Mouse (Mus musculus) testis, postnatal 14 days (tissue): ENCODE results near the gene Ccpg1os.

Experiments used
- DNase-seq: peaks from one replicate; pipeline ENCODE4 v3.0.0; 2021; ENCODE audit warnings: low spot score

Ccpg1os gene

GRCm38 (mm10) chr9:72985250-72986220 is at the start of gene Ccpg1os, which contains the start of gene Ccpg1:
TSS of gene Ccpg1os (minus strand) at chr9:72985382.
TSS of gene Ccpg1 (plus strand) at chr9:72985429.
- peak; percentile 98 for DNase-seq

GRCm38 (mm10) chr9:73033406-73033805 is 48.2 kb upstream of the Ccpg1os start:
- no peak for DNase-seq

- no peak for DNase-seq
Measured at GRCm38 (mm10) chr9:73031421-73031820, 46.2 kb upstream of the Ccpg1os start.

GRCm38 (mm10) chr9:73030443-73030842 is 45.3 kb upstream of the Ccpg1os start:
- DNase-seq: no peak

GRCm38 (mm10) chr9:73025818-73026636 is 40.8 kb upstream of the Ccpg1os start:
- peak; percentile 24 for DNase-seq

GRCm38 (mm10) chr9:73020566-73021097 is 35.5 kb upstream of the Ccpg1os start:
- DNase-seq: no peak

- no peak for DNase-seq
Measured at GRCm38 (mm10) chr9:73019841-73020240, 34.7 kb upstream of the Ccpg1os start.

GRCm38 (mm10) chr9:73014724-73015123 is 29.5 kb upstream of the Ccpg1os start:
- no peak for DNase-seq

GRCm38 (mm10) chr9:73012629-73013028 is 27.4 kb upstream of the Ccpg1os start:
- DNase-seq: no peak

- DNase-seq: no peak
Measured at GRCm38 (mm10) chr9:73008384-73008783, 23.2 kb upstream of the Ccpg1os start.

GRCm38 (mm10) chr9:73006175-73006574 is 21.0 kb upstream of the Ccpg1os start:
- no peak for DNase-seq

GRCm38 (mm10) chr9:73005106-73005505 is 19.9 kb upstream of the Ccpg1os start:
- DNase-seq: no peak

- DNase-seq: no peak
Measured at GRCm38 (mm10) chr9:73004076-73004475, 18.9 kb upstream of the Ccpg1os start.

- DNase-seq: no peak
Measured at GRCm38 (mm10) chr9:73002177-73002576, 17.0 kb upstream of the Ccpg1os start.

- DNase-seq: no peak
Measured at GRCm38 (mm10) chr9:73001314-73002011, 16.3 kb upstream of the Ccpg1os start.

GRCm38 (mm10) chr9:73000487-73000886 is 15.3 kb upstream of the Ccpg1os start:
- no peak for DNase-seq

GRCm38 (mm10) chr9:72996806-72997205 is 11.6 kb upstream of the Ccpg1os start:
- no peak for DNase-seq

- DNase-seq: no peak
Measured at GRCm38 (mm10) chr9:72996167-72996566, 11.0 kb upstream of the Ccpg1os start.

GRCm38 (mm10) chr9:72992576-72992975 is 7.4 kb upstream of the Ccpg1os start:
- no peak for DNase-seq

- no peak for DNase-seq
Measured at GRCm38 (mm10) chr9:72991420-72991819, 6.2 kb upstream of the Ccpg1os start.

- no peak for DNase-seq
Measured at GRCm38 (mm10) chr9:72988706-72989105, 3.5 kb upstream of the Ccpg1os start.

- no peak for DNase-seq
Measured at GRCm38 (mm10) chr9:72987703-72988102, 2.5 kb upstream of the Ccpg1os start.
